Mouse (Mus musculus): ENCODE measurements around the gene Zfp598.

GRCm38 (mm10) chr17:24727618-24728017 is 58.1 kb downstream of the Zfp598 start, which contains the start of gene Rpl3l:
- TF ChIP-seq CTCF (IDR thresholded peaks at IDR 0.05; ENCODE audit: borderline replicate concordance, extremely low read depth, insufficient read depth, insufficient read length) (no peak), POLR2A (IDR thresholded peaks at IDR 0.05; ENCODE audit: borderline replicate concordance, extremely low read depth, insufficient read depth, insufficient read length, poor library complexity, severe bottlenecking) (no peak)

All from brain, embryonic 14.5 days (tissue).